ENCODE assay signal across 8 mouse cellular contexts in the genomic region with DNA sequence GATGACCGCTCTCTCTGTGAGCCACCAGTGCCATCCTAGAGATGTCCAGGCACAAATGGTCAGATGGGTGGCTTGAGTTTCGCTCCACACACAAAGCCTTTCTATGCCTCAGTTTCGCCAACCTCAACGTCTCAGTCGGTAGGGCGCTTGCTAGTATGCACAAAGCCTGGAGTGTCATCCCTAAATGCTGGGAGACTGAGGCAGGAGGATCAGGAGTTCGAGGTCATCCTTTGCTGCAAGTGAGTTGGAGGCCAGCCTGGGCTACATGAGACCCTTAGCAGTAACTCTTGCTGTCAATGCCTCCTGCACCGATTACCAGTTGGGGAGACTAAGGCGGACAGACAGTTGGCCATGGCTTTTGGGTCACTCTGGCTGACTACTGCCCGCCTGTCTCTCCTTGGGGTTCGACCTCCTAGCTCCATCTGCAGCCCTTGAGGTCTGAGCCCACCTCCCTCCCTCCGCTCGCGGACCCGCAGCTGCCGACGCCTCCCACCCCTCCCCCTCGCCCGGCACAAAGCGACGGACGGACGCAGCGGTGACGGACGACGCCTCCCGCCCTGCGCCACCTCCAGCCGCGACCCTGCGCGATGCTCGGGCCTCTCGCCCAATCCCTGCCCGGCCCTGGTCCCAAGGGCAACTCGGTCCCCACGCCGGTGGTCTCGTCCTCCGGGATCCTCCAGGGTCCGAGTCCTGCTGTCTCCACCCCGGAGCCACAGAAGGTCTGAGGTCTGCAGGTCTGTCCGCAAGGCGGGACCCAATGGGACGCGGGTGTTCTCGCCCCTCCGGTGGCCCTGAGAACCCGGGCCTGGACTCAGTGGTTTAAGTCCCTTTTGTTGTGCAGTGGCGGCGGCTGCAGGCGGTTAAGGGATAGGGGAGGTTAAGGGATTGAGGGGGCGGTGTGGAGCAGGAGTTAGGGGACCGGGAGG. TPM values are rescaled to one million over a fixed set of nuclear protein-coding genes. Genes with fewer than 3 reads are reported as not detected.
DNase-seq lines count a peak whose midpoint lies in the region; ATAC-seq and TF ChIP-seq lines count a peak whose summit lies in the region.

A gene (plus strand): TSS at position 502 of the 926 bp plus-strand sequence.

- no peak for DNase-seq in lung, adult 2 months
- DNase-seq in lung, postnatal 25 days (ENCODE audit: low spot score), result no peak
- DNase-seq in cerebellum, postnatal 4 days (ENCODE audit: low spot score in 2 of 2), result peak; percentile 48 to 74
- DNase-seq in left cerebral cortex, adult 8-10 months (ENCODE audit: low spot score in 2 of 2), result peak in 1 of 2 experiments; percentile 43

- H3K4me1 ChIP-seq in lung, adult 2 months (ENCODE audit: control insufficient read depth, insufficient read depth, low read length), result no peaks in the 10 kb centered on the region; the same call in 1 of the 2 replicates
- H3K4me1 ChIP-seq in heart, embryonic 15.5 days (replicated peaks), result peaks cover 33% of the 10 kb centered on the region
- H3K4me1 ChIP-seq in midbrain, embryonic 13.5 days (replicated peaks), result peaks cover 55% of the 10 kb centered on the region

- H3K9me3 ChIP-seq in heart, embryonic 15.5 days (replicated peaks), result no peaks in the 10 kb centered on the region
- H3K9me3 ChIP-seq in midbrain, embryonic 13.5 days, result no peaks in the 10 kb centered on the region

- H3K4me3 ChIP-seq in lung, adult 2 months (replicated peaks; ENCODE audit: extremely low read depth, low read depth, low read length), result peak within 1 kb of the TSS; percentile 36
- H3K4me3 ChIP-seq in heart, embryonic 15.5 days, result peak within 1 kb of the TSS; percentile 58
- H3K4me3 ChIP-seq in midbrain, embryonic 13.5 days (replicated peaks), result peak within 1 kb of the TSS; percentile 66

- 10% methylated on average over 54 of the region's 55 CpGs for WGBS in lung, adult 2 months
- WGBS in heart, embryonic 15.5 days, result 8% methylated on average over 55 of the region's 55 CpGs
- WGBS in midbrain, embryonic 13.5 days, result 6% methylated on average over 55 of the region's 55 CpGs

- no peak within 1 kb of the TSS for H3K27ac ChIP-seq in heart, embryonic 15.5 days
- peak within 1 kb of the TSS; percentile 95 for H3K27ac ChIP-seq in midbrain, embryonic 13.5 days

- H3K9ac ChIP-seq in heart, embryonic 15.5 days, result peak within 1 kb of the TSS; percentile 67
- peak within 1 kb of the TSS; percentile 88 for H3K9ac ChIP-seq in midbrain, embryonic 13.5 days (replicated peaks)

- H3K4me2 ChIP-seq in heart, embryonic 15.5 days, result peak within 1 kb of the TSS; percentile 97
- H3K4me2 ChIP-seq in midbrain, embryonic 13.5 days (replicated peaks), result peak within 1 kb of the TSS; percentile 84

- TF ChIP-seq POLR2A in lung, adult 2 months (IDR thresholded peaks at IDR 0.05; ENCODE audit: borderline replicate concordance, extremely low read depth, low read depth, low read length), result no peak

- peaks cover 13% of the 10 kb centered on the region; the same call in 1 of the 2 replicates for H3K36me3 ChIP-seq in heart, embryonic 15.5 days
- H3K36me3 ChIP-seq in midbrain, embryonic 13.5 days, result peaks cover 44% of the 10 kb centered on the region

- no peak for TF ChIP-seq CTCF in lung, adult 2 months (IDR thresholded peaks at IDR 0.05; ENCODE audit: insufficient read depth, low read length)

- peaks cover 29% of the 10 kb centered on the region for H3K27me3 ChIP-seq in heart, embryonic 15.5 days
- no peaks in the 10 kb centered on the region for H3K27me3 ChIP-seq in midbrain, embryonic 13.5 days

- no peak; the same call in 1 of the 2 replicates for ATAC-seq in heart, embryonic 15.5 days (replicated peaks; ENCODE audit: insufficient number of reproducible peaks, insufficient read depth, low FRiP score, low read depth)
- ATAC-seq in midbrain, embryonic 13.5 days, result peak; percentile 62
- ATAC-seq in CD4-positive, CD25-positive, alpha-beta regulatory T cell, adult 4 months, result no peak
- no peak for ATAC-seq in erythroid progenitor cell, adult 5-6 weeks (replicated peaks; ENCODE audit: low FRiP score, poor library complexity, severe bottlenecking)

RNA-seq across cellular contexts. Expression of the gene that starts here (rescaled TPM):
- 1.6 and 1.9 TPM in 2 replicates for polyA plus RNA-seq in lung, adult 2 months (2012; rRNA removed)
- 6.6 and 8.7 TPM in 2 replicates for polyA plus RNA-seq in heart, embryonic 15.5 days (2015; fragmentation: Nextera tagmentation; extraction: Ambion mirVana)
- 10 to 100 TPM; 34.8 to 38.9 (median 37.7) TPM for total RNA-seq in left cerebral cortex, adult 8-10 months (2022)
- 181 and 184 TPM in 2 replicates for polyA plus RNA-seq in midbrain, embryonic 13.5 days (2015; fragmentation: Nextera tagmentation; extraction: Ambion mirVana)
- polyA plus RNA-seq in CD4-positive, CD25-positive, alpha-beta regulatory T cell, adult 4 months (2017; shearing (Covaris generic)), result not detected
- not detected in 2 replicates for total RNA-seq in erythroid progenitor cell, adult 5-6 weeks (2015; ENCODE audit: low replicate concordance)
- not detected in 2 replicates for total RNA-seq in erythroid progenitor cell, adult 5-6 weeks (2017; ENCODE audit: low replicate concordance)

Comparison
In these comparisons a context has a peak if more than half of its experiments do, and no peak if none do; other contexts are left out.
1. RNA of the gene that starts here (total RNA-seq): 34.8 to 38.9 TPM in left cerebral cortex, adult 8-10 months; not detected in erythroid progenitor cell, adult 5-6 weeks; every median in the first group is over 10 times any median in the second.
2. RNA of the gene that starts here (polyA plus RNA-seq): 181 to 184 TPM in midbrain, embryonic 13.5 days; 6.6 to 8.7 TPM in heart, embryonic 15.5 days, 1.6 to 1.9 TPM in lung, adult 2 months and not detected in CD4-positive, CD25-positive, alpha-beta regulatory T cell, adult 4 months; every median in the first group is over 10 times any median in the second.
3. DNase-seq: peak in cerebellum, postnatal 4 days (2 of 2); none in lung, adult 2 months (single experiment) and lung, postnatal 25 days (single experiment).
4. Peak in every context shown above with its lines, with median percentiles within 50 percentile points of each other: H3K4me3 ChIP-seq.